Mouse (Mus musculus) gastrocnemius, postnatal 10 days (tissue): ENCODE data around the gene Csf2rb2. TPM values are rescaled to one million over a fixed set of nuclear protein-coding genes. Genes with fewer than 3 reads are reported as not detected.
"Not testable (repeated sequence)": the region's sequence is repeated elsewhere in the genome, so short reads cannot be mapped to it uniquely, and the experiment has no call there.

Experiments used
- DNase-seq: peaks from one replicate; pipeline ENCODE4 v3.0.0; 2021; ENCODE audit warnings: mixed read lengths
- microRNA-seq, 2 experiments: library from miRNA; unstranded; fragments of <30 nt; microRNA quantifications; one replicate each; pipeline ENCODE4 v1.2.0; 2021
- total RNA-seq, 2 experiments: library from RNA; stranded (reverse); gene quantifications; 2 replicates each; pipeline ENCODE4 v1.2.3; 2021

The Csf2rb2 gene
- total RNA-seq, 2 experiments from 2014 or later: 2.3 to 2.4 TPM

- peak; percentile 65 for DNase-seq
These were observed 48.0 kb downstream of the Csf2rb2 start for GRCm38 (mm10) chr15:78257326-78258050.

- not testable (repeated sequence) for DNase-seq
These were observed 48.8 kb downstream of the Csf2rb2 start for GRCm38 (mm10) chr15:78256602-78257259.

GRCm38 (mm10) chr15:78254751-78255150 lies 50.8 kb downstream of the Csf2rb2 start:
- DNase-seq: peak; percentile 56

- no peak for DNase-seq
These were observed 57.1 kb downstream of the Csf2rb2 start for GRCm38 (mm10) chr15:78248410-78248809.

- DNase-seq: no peak
These were observed 57.9 kb downstream of the Csf2rb2 start for GRCm38 (mm10) chr15:78247659-78248058.

GRCm38 (mm10) chr15:78246143-78247116 lies 59.1 kb downstream of the Csf2rb2 start:
- no peak for DNase-seq

GRCm38 (mm10) chr15:78244695-78245492 lies 60.6 kb downstream of the Csf2rb2 start, which contains the start of gene Ncf4:
TSS of gene Ncf4 (plus strand) at chr15:78244801.
- no peak for DNase-seq

- peak; percentile 25 for DNase-seq
These were observed 61.7 kb downstream of the Csf2rb2 start for GRCm38 (mm10) chr15:78243774-78244173.

- DNase-seq: peak; percentile 39
These were observed 62.5 kb downstream of the Csf2rb2 start for GRCm38 (mm10) chr15:78243061-78243460.

- DNase-seq: peak; percentile 30
These were observed 64.2 kb downstream of the Csf2rb2 start for GRCm38 (mm10) chr15:78241335-78241734.

GRCm38 (mm10) chr15:78239956-78240617 lies 65.4 kb downstream of the Csf2rb2 start:
- DNase-seq: peak; percentile 34

- DNase-seq: peak; percentile 73
These were observed 66.1 kb downstream of the Csf2rb2 start for GRCm38 (mm10) chr15:78239453-78239852.

GRCm38 (mm10) chr15:78234823-78235509 lies 70.6 kb downstream of the Csf2rb2 start:
- DNase-seq: no peak

Small RNA genes within 50 kb of the gene (microRNA-seq; reads per million reads assigned to microRNA genes)
- gene Mir7676-1 (0 reads per million in 2 experiments), gene Mir7676-2 (0 reads per million in 2 experiments)

Other genes with a start within 250 kb of the Csf2rb2 start
- gene Cacng2, start 185.7 kb downstream of the Csf2rb2 start, total RNA-seq: under 1 TPM in 1 of 2 experiments, not detected in 1; 0.05 TPM
- gene Ift27, start 131.6 kb downstream of the Csf2rb2 start, total RNA-seq: 10 to 100 TPM; 50.9 to 53.5 TPM
- over 10,000 TPM; 11,172 to 13,407 TPM for gene Pvalb, start 99.3 kb downstream of the Csf2rb2 start, total RNA-seq
- 1 to 10 TPM in 1 of 2 experiments, under 1 TPM in 1; 0.96 to 2.1 TPM for gene Ncf4, start 60.9 kb downstream of the Csf2rb2 start, total RNA-seq
- gene Csf2rb, start 20.0 kb upstream of the Csf2rb2 start, total RNA-seq: 1 to 10 TPM; 4.0 to 4.4 TPM
- not detected for gene Tex33, start 90.2 kb upstream of the Csf2rb2 start, total RNA-seq
- 10 to 100 TPM; 18.0 to 23.3 TPM for gene Tst, start 100.2 kb upstream of the Csf2rb2 start, total RNA-seq
- gene Mpst, start 100.7 kb upstream of the Csf2rb2 start, total RNA-seq: 10 to 100 TPM; 34.6 to 40.5 TPM
- 10 to 100 TPM; 48.7 to 62.2 TPM for gene Kctd17, start 122.8 kb upstream of the Csf2rb2 start, total RNA-seq
- gene Tmprss6, start 162.9 kb upstream of the Csf2rb2 start, total RNA-seq: under 1 TPM in 1 of 2 experiments, not detected in 1; 0.38 TPM
- gene Il2rb, start 189.6 kb upstream of the Csf2rb2 start, total RNA-seq: under 1 TPM in 1 of 2 experiments, not detected in 1; 0.18 TPM
- gene C1qtnf6, start 225.7 kb upstream of the Csf2rb2 start, total RNA-seq: 10 to 100 TPM; 53.5 to 58.3 TPM
- gene Sstr3, start 239.0 kb upstream of the Csf2rb2 start, total RNA-seq: under 1 TPM in 1 of 2 experiments, not detected in 1; 0.40 TPM